Mouse (Mus musculus): ENCODE measurements around the gene Sephs2. TPM values are rescaled to one million over a fixed set of nuclear protein-coding genes. Genes with fewer than 3 reads are reported as not detected.

Gene Sephs2
- total and polyA plus RNA-seq, 3 experiments, result 14.8 to 32.9 (median 27.2) TPM

DNA sequence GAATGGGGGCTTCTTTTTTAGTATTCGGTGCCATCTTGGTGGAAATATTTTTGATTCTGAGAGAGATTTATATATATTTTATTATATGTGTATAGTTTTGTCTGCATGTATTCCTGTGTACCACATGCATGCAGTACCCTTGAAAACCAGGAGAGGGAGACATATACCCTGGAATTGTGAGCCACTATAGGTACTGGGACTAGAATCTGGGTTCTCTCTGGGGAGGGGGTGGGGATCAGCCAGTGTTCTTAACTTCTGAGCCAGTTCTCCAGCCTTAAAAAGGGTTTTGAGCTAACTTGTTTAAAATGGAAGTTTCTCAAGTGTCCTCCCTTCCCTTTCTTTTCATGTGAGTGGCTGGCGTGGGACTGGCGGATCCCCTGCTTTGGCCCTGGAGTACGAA, 35.0 kb upstream of the Sephs2 start:
- no peak for DNase-seq
- H3K36me3 ChIP-seq (ENCODE audit: control insufficient read depth, insufficient read depth, low read length), result no peaks in the 10 kb centered on the region
- 69% methylated on average over 4 of the region's 4 CpGs for WGBS
- H3K9ac ChIP-seq (ENCODE audit: low read depth, low read length), result no peak overlapping the region
- no peak for TF ChIP-seq EP300 (IDR thresholded peaks at IDR 0.05; ENCODE audit: insufficient read depth, low read depth, low read length)
- TF ChIP-seq CTCF (IDR thresholded peaks at IDR 0.05), result peak; percentile 84
- no peak for TF ChIP-seq POLR2A (IDR thresholded peaks at IDR 0.05; ENCODE audit: insufficient read depth, low read depth, low read length)
- no peak overlapping the region for H3K4me3 ChIP-seq
- no peaks in the 10 kb centered on the region for H3K79me2 ChIP-seq (replicated peaks; ENCODE audit: control insufficient read depth, insufficient read depth, low read length)
- intact Hi-C loops (cut with DNase I), result loop anchor here (5.0 kb wide), 1 partner anchor 47 kb away; the partner anchor contains the start of gene Dctpp1
- no peaks in the 10 kb centered on the region; the same call in 1 of the 2 replicates for H3K4me1 ChIP-seq (ENCODE audit: control insufficient read depth, insufficient read depth, low read length)
- H3K27ac ChIP-seq, result no peak overlapping the region
- H3K27me3 ChIP-seq (ENCODE audit: control insufficient read depth, insufficient read depth, low read length), result no peaks in the 10 kb centered on the region

GRCm38 (mm10) chr7:127308431-127308830, 34.6 kb upstream of the Sephs2 start:
- intact Hi-C loops (cut with DNase I), result loop anchor here (5.0 kb wide), 1 partner anchor 46 kb away; the partner anchor contains the start of gene Dctpp1

GRCm38 (mm10) chr7:127297586-127298193, 23.8 kb upstream of the Sephs2 start:
- intact Hi-C loops (cut with DNase I), result no loop called here
- TF ChIP-seq CTCF (IDR thresholded peaks at IDR 0.05) (no peak), EP300 (IDR thresholded peaks at IDR 0.05; ENCODE audit: insufficient read depth, low read depth, low read length) (no peak), POLR2A (IDR thresholded peaks at IDR 0.05; ENCODE audit: insufficient read depth, low read depth, low read length) (no peak)
- DNase-seq, result no peak
- Histone ChIP-seq H3K79me2 (replicated peaks; ENCODE audit: control insufficient read depth, insufficient read depth, low read length) (no peaks in the 10 kb centered on the region), H3K27me3 (ENCODE audit: control insufficient read depth, insufficient read depth, low read length) (no peaks in the 10 kb centered on the region), H3K4me3 (no peak overlapping the region), H3K9ac (ENCODE audit: low read depth, low read length) (no peak overlapping the region), H3K36me3 (ENCODE audit: control insufficient read depth, insufficient read depth, low read length) (no peaks in the 10 kb centered on the region), H3K4me1 (ENCODE audit: control insufficient read depth, insufficient read depth, low read length) (no peaks in the 10 kb centered on the region), H3K27ac (no peak overlapping the region)
- WGBS, result 91% methylated on average over 5 of the region's 5 CpGs

More at GRCm38 (mm10) chr7:127308431-127308830, 34.6 kb upstream of the Sephs2 start:
- H3K27me3 ChIP-seq (ENCODE audit: control insufficient read depth, insufficient read depth, low read length), result no peaks in the 10 kb centered on the region
- H3K27ac ChIP-seq, result no peak overlapping the region
- no peaks in the 10 kb centered on the region for H3K4me1 ChIP-seq (ENCODE audit: control insufficient read depth, insufficient read depth, low read length)
- DNase-seq, result no peak
- no peak for TF ChIP-seq EP300 (IDR thresholded peaks at IDR 0.05; ENCODE audit: insufficient read depth, low read depth, low read length)
- no peak overlapping the region for H3K9ac ChIP-seq (ENCODE audit: low read depth, low read length)
- no peaks in the 10 kb centered on the region for H3K79me2 ChIP-seq (replicated peaks; ENCODE audit: control insufficient read depth, insufficient read depth, low read length)
- no peak overlapping the region for H3K4me3 ChIP-seq
- WGBS, result 74% methylated on average over 2 of the region's 2 CpGs
- H3K36me3 ChIP-seq (ENCODE audit: control insufficient read depth, insufficient read depth, low read length), result no peaks in the 10 kb centered on the region

DNA sequence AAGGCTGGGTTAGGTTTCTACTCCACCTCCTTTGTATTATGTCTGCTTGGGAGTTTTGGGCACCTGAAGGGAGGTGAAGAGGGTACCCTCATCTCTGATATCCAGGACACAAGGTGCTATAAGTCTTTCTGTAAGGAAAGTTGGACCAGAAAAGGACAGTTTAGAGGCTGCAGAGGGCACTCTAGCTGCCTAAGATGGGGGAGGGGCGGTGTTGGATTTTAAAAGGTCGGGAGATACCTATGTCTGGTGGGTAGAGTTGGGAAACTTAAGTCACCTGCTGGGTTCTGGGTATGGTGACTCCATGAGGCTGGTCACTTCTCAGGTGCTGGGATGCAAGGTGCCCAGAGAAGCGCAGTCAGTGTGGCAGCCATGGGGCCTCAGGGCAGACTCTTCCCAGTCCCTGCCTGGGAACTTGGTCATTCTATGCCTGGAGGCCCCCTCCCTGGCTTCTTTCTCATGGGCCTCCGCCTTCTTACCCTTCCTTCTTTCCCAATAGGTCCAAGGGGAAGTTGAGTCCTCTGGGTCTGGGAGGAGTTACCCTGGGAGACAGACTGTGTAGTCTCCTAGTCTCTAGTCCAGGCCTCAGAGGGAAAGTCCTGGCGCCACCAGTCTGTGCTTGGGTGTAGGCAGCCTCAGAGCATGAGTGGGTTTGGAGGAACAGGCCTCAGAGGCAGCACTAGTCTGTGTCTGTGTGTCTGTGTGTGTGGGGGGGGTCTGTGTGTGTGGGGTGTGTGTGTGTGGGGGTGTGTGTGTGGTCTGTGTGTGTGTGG, 23.1 kb upstream of the Sephs2 start:
- no peak overlapping the region for H3K27ac ChIP-seq
- intact Hi-C loops (cut with DNase I), result no loop called here
- DNase-seq, result no peak

DNA sequence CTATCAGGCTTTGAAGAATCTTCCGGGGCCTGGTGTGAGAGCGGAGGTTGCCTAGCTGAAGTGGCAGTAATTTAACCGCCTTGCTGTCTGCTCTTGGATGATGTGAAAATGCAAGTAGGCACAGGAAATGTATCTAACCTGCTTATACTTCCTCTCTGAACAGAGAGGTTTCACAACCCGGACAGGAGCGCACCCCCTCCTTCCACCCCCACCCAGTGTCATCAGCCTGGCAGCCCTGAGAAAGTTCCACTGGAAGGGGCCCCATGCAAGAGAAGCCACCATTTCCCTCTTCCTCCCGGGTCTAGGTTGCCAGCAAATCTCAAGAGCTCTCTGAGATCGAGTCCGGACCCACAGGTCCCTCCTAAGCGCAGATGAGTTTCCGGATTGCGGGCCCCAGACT, 22.2 kb upstream of the Sephs2 start, which contains the start of gene Itgal:
Gene Itgal (plus strand): TSS at position 163 of the 400 bp plus-strand sequence.
- 68% methylated on average over 11 of the region's 11 CpGs for WGBS
- Histone ChIP-seq H3K27ac (no peak within 1 kb of the TSS), H3K4me3 (no peak within 1 kb of the TSS), H3K79me2 (replicated peaks; ENCODE audit: control insufficient read depth, insufficient read depth, low read length) (no peaks in the 10 kb centered on the region), H3K36me3 (ENCODE audit: control insufficient read depth, insufficient read depth, low read length) (no peaks in the 10 kb centered on the region), H3K27me3 (ENCODE audit: control insufficient read depth, insufficient read depth, low read length) (no peaks in the 10 kb centered on the region), H3K9ac (ENCODE audit: low read depth, low read length) (no peak within 1 kb of the TSS), H3K4me1 (ENCODE audit: control insufficient read depth, insufficient read depth, low read length) (no peaks in the 10 kb centered on the region)
- intact Hi-C loops (cut with DNase I), result no loop called here
- DNase-seq, result peak in 1 of 2 experiments; percentile 31
- TF ChIP-seq CTCF (IDR thresholded peaks at IDR 0.05), result no peak
- TF ChIP-seq EP300 (IDR thresholded peaks at IDR 0.05; ENCODE audit: insufficient read depth, low read depth, low read length), result no peak
- TF ChIP-seq POLR2A (IDR thresholded peaks at IDR 0.05; ENCODE audit: insufficient read depth, low read depth, low read length), result no peak

More for the DNA sequence above, 23.1 kb upstream of the Sephs2 start:
- Histone ChIP-seq H3K36me3 (ENCODE audit: control insufficient read depth, insufficient read depth, low read length) (no peaks in the 10 kb centered on the region), H3K4me3 (no peak overlapping the region), H3K4me1 (ENCODE audit: control insufficient read depth, insufficient read depth, low read length) (no peaks in the 10 kb centered on the region), H3K9ac (ENCODE audit: low read depth, low read length) (no peak overlapping the region), H3K79me2 (replicated peaks; ENCODE audit: control insufficient read depth, insufficient read depth, low read length) (no peaks in the 10 kb centered on the region), H3K27me3 (ENCODE audit: control insufficient read depth, insufficient read depth, low read length) (no peaks in the 10 kb centered on the region)
- WGBS, result 87% methylated on average over 5 of the region's 5 CpGs
- TF ChIP-seq CTCF (IDR thresholded peaks at IDR 0.05), result no peak
- TF ChIP-seq EP300 (IDR thresholded peaks at IDR 0.05; ENCODE audit: insufficient read depth, low read depth, low read length), result no peak

DNA sequence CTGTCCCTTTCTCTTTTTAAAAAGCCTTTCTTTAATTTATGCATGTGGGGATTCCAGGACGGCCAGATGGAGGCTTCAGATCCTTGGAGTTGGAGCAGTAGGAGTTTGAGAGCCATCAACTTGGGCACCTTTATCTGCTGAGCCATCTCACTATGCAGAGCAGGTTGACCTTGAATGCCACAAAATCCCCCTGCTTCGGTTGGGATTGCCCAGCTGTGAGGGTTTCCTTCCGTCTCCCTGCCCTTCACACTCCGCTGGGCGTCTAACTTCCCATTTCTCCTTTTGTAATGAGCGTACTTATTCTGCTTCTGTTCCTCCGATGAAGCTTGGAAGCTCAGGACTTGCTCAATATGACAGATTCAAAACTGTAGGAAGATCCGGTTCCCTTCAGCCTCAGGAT, 16.3 kb upstream of the Sephs2 start:
- WGBS, result 69% methylated on average over 8 of the region's 8 CpGs
- no peaks in the 10 kb centered on the region for H3K79me2 ChIP-seq (replicated peaks; ENCODE audit: control insufficient read depth, insufficient read depth, low read length)
- H3K9ac ChIP-seq (ENCODE audit: low read depth, low read length), result no peak overlapping the region
- no peak overlapping the region for H3K4me3 ChIP-seq
- no peak for DNase-seq
- no peaks in the 10 kb centered on the region for H3K4me1 ChIP-seq (ENCODE audit: control insufficient read depth, insufficient read depth, low read length)
- no peaks in the 10 kb centered on the region for H3K27me3 ChIP-seq (ENCODE audit: control insufficient read depth, insufficient read depth, low read length)
- H3K27ac ChIP-seq, result no peak overlapping the region
- TF ChIP-seq POLR2A (IDR thresholded peaks at IDR 0.05; ENCODE audit: insufficient read depth, low read depth, low read length), result no peak
- no peak for TF ChIP-seq EP300 (IDR thresholded peaks at IDR 0.05; ENCODE audit: insufficient read depth, low read depth, low read length)
- TF ChIP-seq CTCF (IDR thresholded peaks at IDR 0.05), result no peak
- intact Hi-C loops (cut with DNase I), result no loop called here
- no peaks in the 10 kb centered on the region for H3K36me3 ChIP-seq (ENCODE audit: control insufficient read depth, insufficient read depth, low read length)

Measured in heart, adult 2 months (tissue).